ENCODE assay signal across 11 mouse cellular contexts in genomic region chr15:31412436-31412835, GRCm38 (mm10). TPM values are rescaled to one million over a fixed set of nuclear protein-coding genes. Genes with fewer than 3 reads are reported as not detected.
"Had no signal": no experiment of that assay in that cellular context is flagged by ENCODE, and none has a peak within 500 bp of the region (broad histone marks: within the 10 kb centered on the region; RNA-seq: fewer than 3 reads in every experiment).

No protein-coding gene starts in this region.

- DNase-seq: liver; midbrain, embryonic 14.5 days; thymus, adult 18-20 months; thymus, postnatal 14 days; thymus, postnatal 4 days had no signal

- H3K27me3 ChIP-seq: limb, embryonic 13.5 days; liver, embryonic 12.5 days; liver, embryonic 15.5 days had no signal

- H3K9me3 ChIP-seq: limb, embryonic 10.5 days; limb, embryonic 13.5 days; liver, embryonic 12.5 days; liver, embryonic 15.5 days had no signal

- H3K36me3 ChIP-seq: limb, embryonic 10.5 days; limb, embryonic 13.5 days; liver, embryonic 12.5 days; liver, embryonic 15.5 days had no signal

- ATAC-seq: liver, embryonic 12.5 days had no signal

- H3K4me1 ChIP-seq: limb, embryonic 13.5 days; liver, embryonic 15.5 days had no signal

- H3K4me3 ChIP-seq: limb, embryonic 10.5 days; limb, embryonic 13.5 days; liver, embryonic 12.5 days; liver, embryonic 15.5 days had no signal

- H3K27ac ChIP-seq: limb, embryonic 10.5 days; limb, embryonic 13.5 days; liver, embryonic 12.5 days; liver, embryonic 15.5 days had no signal

- H3K9ac ChIP-seq: limb, embryonic 13.5 days; liver, embryonic 12.5 days; liver, embryonic 15.5 days; lung, embryonic 14.5 days had no signal

RNA-seq across cellular contexts. Expression of gene Ropn1l, which starts 41.1 kb away (rescaled TPM):
- total RNA-seq: megakaryocyte-erythroid progenitor cell, adult 5-6 weeks had no signal
